Mouse (Mus musculus): Measurements from ENCODE around the gene Tstd2. TPM values are rescaled to one million over a fixed set of nuclear protein-coding genes. Genes with fewer than 3 reads are reported as not detected.

Gene Tstd2
- total RNA-seq, 1 experiment = 28.9 TPM

GRCm38 (mm10) chr4:46065695-46066340 is 72.7 kb downstream of the Tstd2 start:
- no peaks in the 10 kb centered on the region for H3K36me3 ChIP-seq (ENCODE audit: control insufficient read depth, insufficient read depth, low read length, poor library complexity, severe bottlenecking)
- no peak for DNase-seq (ENCODE audit: low read depth, low spot score)
- no peak overlapping the region for H3K9ac ChIP-seq (ENCODE audit: insufficient read depth, low read depth, low read length, poor library complexity, severe bottlenecking)
- H3K4me1 ChIP-seq (ENCODE audit: control insufficient read depth in 2 of 2, insufficient read depth in 2 of 2, low read length in 2 of 2, poor library complexity in 1 of 2) = no peaks in the 10 kb centered on the region
- in situ Hi-C loops (cut with MboI; ENCODE audit: low sequenced_read_pairs in 2 of 2, unreplicated experiment in 2 of 2) = no loop called here
- H3K27ac ChIP-seq (ENCODE audit: insufficient read depth, low read depth, low read length, poor library complexity, severe bottlenecking) = no peak overlapping the region
- no peaks in the 10 kb centered on the region for H3K9me3 ChIP-seq (ENCODE audit: control insufficient read depth, insufficient read depth, low read depth, low read length)
- H3K4me3 ChIP-seq (ENCODE audit: insufficient read depth in 1 of 2, low read depth in 1 of 2, low read length in 2 of 2, poor library complexity in 1 of 2, severe bottlenecking in 1 of 2) = no peak overlapping the region
- TF ChIP-seq CHD2 (IDR thresholded peaks at IDR 0.05; ENCODE audit: low read depth, low read length) (no peak), MAFK (IDR thresholded peaks at IDR 0.05; ENCODE audit: insufficient read depth, low read depth, low read length) (no peak), HCFC1 (IDR thresholded peaks at IDR 0.05; ENCODE audit: borderline replicate concordance, insufficient read depth, low read length) (no peak), ZC3H11A (IDR thresholded peaks at IDR 0.05; ENCODE audit: borderline replicate concordance, low read depth, low read length) (no peak), ZNF384 (IDR thresholded peaks at IDR 0.05; ENCODE audit: low read depth, low read length) (no peak)

- Histone ChIP-seq H3K36me3 (ENCODE audit: control insufficient read depth, insufficient read depth, low read length, poor library complexity, severe bottlenecking) (no peaks in the 10 kb centered on the region), H3K4me3 (ENCODE audit: insufficient read depth in 1 of 2, low read depth in 1 of 2, low read length in 2 of 2, poor library complexity in 1 of 2, severe bottlenecking in 1 of 2) (no peak overlapping the region), H3K9me3 (ENCODE audit: control insufficient read depth, insufficient read depth, low read depth, low read length) (no peaks in the 10 kb centered on the region), H3K9ac (ENCODE audit: insufficient read depth, low read depth, low read length, poor library complexity, severe bottlenecking) (no peak overlapping the region), H3K4me1 (ENCODE audit: control insufficient read depth in 2 of 2, insufficient read depth in 2 of 2, low read length in 2 of 2, poor library complexity in 1 of 2) (no peaks in the 10 kb centered on the region), H3K27ac (ENCODE audit: insufficient read depth, low read depth, low read length, poor library complexity, severe bottlenecking) (no peak overlapping the region)
- in situ Hi-C loops (cut with MboI; ENCODE audit: low sequenced_read_pairs in 2 of 2, unreplicated experiment in 2 of 2) = no loop called here
- TF ChIP-seq CHD2 (IDR thresholded peaks at IDR 0.05; ENCODE audit: low read depth, low read length) (no peak), ZNF384 (IDR thresholded peaks at IDR 0.05; ENCODE audit: low read depth, low read length) (no peak)
- DNase-seq (ENCODE audit: low read depth, low spot score) = no peak
Measured at GRCm38 (mm10) chr4:46064961-46065360, 73.5 kb downstream of the Tstd2 start.

Other genes starting within 250 kb of the Tstd2 start
- not detected in 2 replicates for gene Ccdc180, start 248.4 kb downstream of the Tstd2 start, total RNA-seq (2012; rRNA removed)
- 2.2 and 6.0 TPM in 2 replicates for gene Tdrd7, start 173.4 kb downstream of the Tstd2 start, total RNA-seq (2012; rRNA removed)
- gene Tmod1, start 99.8 kb downstream of the Tstd2 start, total RNA-seq (2012; rRNA removed) = 0.53 and 0.54 TPM in 2 replicates
- 80.1 and 83.0 TPM in 2 replicates for gene Ncbp1, start 81 bp downstream of the Tstd2 start, total RNA-seq (2012; rRNA removed)
- gene Xpa, start 57.6 kb upstream of the Tstd2 start, total RNA-seq (2012; rRNA removed) = 10.5 and 11.7 TPM in 2 replicates
- gene Foxe1, start 204.9 kb upstream of the Tstd2 start, total RNA-seq (2012; rRNA removed) = 0.21 and 0.22 TPM in 2 replicates

Measured in ES-E14 (cell line).